Mouse (Mus musculus): ENCODE measurements around the gene Cldn10.

- no peak for TF ChIP-seq CTCF (IDR thresholded peaks at IDR 0.05; ENCODE audit: control insufficient read depth, insufficient read depth, insufficient replicate concordance, low read depth, low read length)
- no peak for TF ChIP-seq POLR2A (IDR thresholded peaks at IDR 0.05; ENCODE audit: control insufficient read depth, low read depth, low read length)
Measured at GRCm38 (mm10) chr14:118890101-118890500, 102.4 kb downstream of the Cldn10 start.
